Mouse (Mus musculus) natural killer cell, adult 2 months (primary cell): ENCODE data around the gene Vwce.

Source experiments
- DNase-seq, 2 experiments: peaks; one replicate each; pipeline ENCODE4 v3.0.0; 2022; ENCODE audit warnings: low spot score in 2 of 2

Gene Vwce

GRCm38 (mm10) chr19:10634106-10634871 lies at the start of gene Vwce:
Gene Vwce, plus strand, starts transcription at chr19:10634213.
- DNase-seq = no peak

- peak in 1 of 2 experiments; percentile 47 for DNase-seq
These were observed 48.9 kb upstream of the Vwce start for GRCm38 (mm10) chr19:10585112-10585511.

GRCm38 (mm10) chr19:10587231-10587630 lies 46.8 kb upstream of the Vwce start:
- DNase-seq = no peak

GRCm38 (mm10) chr19:10589127-10589857 lies 44.7 kb upstream of the Vwce start:
- no peak for DNase-seq

GRCm38 (mm10) chr19:10590301-10590700 lies 43.7 kb upstream of the Vwce start:
- DNase-seq = no peak

- DNase-seq = no peak
These were observed 42.2 kb upstream of the Vwce start for GRCm38 (mm10) chr19:10591659-10592377.

GRCm38 (mm10) chr19:10598188-10598587 lies 35.8 kb upstream of the Vwce start:
- DNase-seq = no peak

GRCm38 (mm10) chr19:10599648-10600047 lies 34.4 kb upstream of the Vwce start:
- no peak for DNase-seq

GRCm38 (mm10) chr19:10602247-10602769 lies 31.7 kb upstream of the Vwce start:
- no peak for DNase-seq

GRCm38 (mm10) chr19:10602787-10603186 lies 31.2 kb upstream of the Vwce start:
- peak; percentile 75 to 84 for DNase-seq

- DNase-seq = no peak
These were observed 30.1 kb upstream of the Vwce start for GRCm38 (mm10) chr19:10603660-10604523.

- no peak for DNase-seq
These were observed 29.5 kb upstream of the Vwce start for GRCm38 (mm10) chr19:10604534-10604933.

GRCm38 (mm10) chr19:10605293-10605900 lies 28.6 kb upstream of the Vwce start, which contains the start of the genes Ddb1 and Tkfc:
Gene Ddb1, plus strand, starts transcription at chr19:10605327.
Gene Tkfc, minus strand, starts transcription at chr19:10605654.
- peak; percentile 97 to 98 for DNase-seq

- DNase-seq = no peak
These were observed 28.0 kb upstream of the Vwce start for GRCm38 (mm10) chr19:10605901-10606622.

- DNase-seq = no peak
These were observed 25.3 kb upstream of the Vwce start for GRCm38 (mm10) chr19:10608573-10609240.

- DNase-seq = no peak
These were observed 882 bp downstream of the Vwce start for GRCm38 (mm10) chr19:10634872-10635318.

- no peak for DNase-seq
These were observed 3.8 kb downstream of the Vwce start for GRCm38 (mm10) chr19:10637840-10638239.

GRCm38 (mm10) chr19:10640080-10640479 lies 6.1 kb downstream of the Vwce start:
- DNase-seq = no peak
